Mouse (Mus musculus) hindbrain, postnatal 0 days (tissue): ENCODE data around the gene Ass1. TPM values are rescaled to one million over a fixed set of nuclear protein-coding genes. Genes with fewer than 3 reads are reported as not detected.
"Not testable (repeated sequence)": the region's sequence is repeated elsewhere in the genome, so short reads cannot be mapped to it uniquely, and the experiment has no call there.

Experiments used
- ATAC-seq: fragments of 200-750 bp; cut with Nextera tagmentation; 2 replicates; pipeline ENCODE4 v1.8.0; 2017; ENCODE audit warnings: mild to moderate bottlenecking, moderate TSS enrichment, moderate library complexity
- DNase-seq: peaks from one replicate; pipeline ENCODE4 v3.0.0-alpha.2; 2015; ENCODE audit warnings: low spot score
- H3K27ac ChIP-seq: fragments of 300-500 bp; sonication (generic); 2 replicates; pipeline ENCODE4 v1.5.1; 2014; ENCODE audit warnings: mild to moderate bottlenecking
- H3K27me3 ChIP-seq: fragments of 300-500 bp; sonication (generic); 2 replicates; pipeline ENCODE4 v1.6.1; 2014; ENCODE audit warnings: low read length, mixed read lengths; ENCODE audit not compliant: insufficient read depth
- H3K36me3 ChIP-seq: fragments of 300-500 bp; sonication (generic); 2 replicates; pipeline ENCODE4 v1.6.1; 2014; ENCODE audit warnings: low read length, mixed read lengths; ENCODE audit not compliant: insufficient read depth
- H3K4me1 ChIP-seq: fragments of 300-500 bp; sonication (generic); 2 replicates; pipeline ENCODE4 v1.6.1; 2014; ENCODE audit warnings: antibody characterized with exemption, low read length, mixed read lengths; ENCODE audit not compliant: insufficient read depth
- H3K4me2 ChIP-seq: fragments of 300-500 bp; sonication (generic); 2 replicates; pipeline ENCODE4 v1.6.1; 2014; ENCODE audit warnings: low read depth, mild to moderate bottlenecking, low read length, moderate library complexity, mixed read lengths
- H3K4me3 ChIP-seq: fragments of 300-500 bp; sonication (generic); 2 replicates; pipeline ENCODE4 v1.5.1; 2014; ENCODE audit warnings: low read length
- H3K9ac ChIP-seq: fragments of 300-500 bp; sonication (generic); replicated peaks from 2 replicates; pipeline ENCODE4 v1.6.1; 2014; ENCODE audit warnings: mild to moderate bottlenecking, low read length, moderate library complexity, mixed read lengths
- H3K9me3 ChIP-seq: fragments of 300-500 bp; sonication (generic); 2 replicates; pipeline ENCODE4 v1.6.1; 2016; ENCODE audit warnings: low read length, mixed read lengths
- CTCF ChIP-seq: IDR thresholded peaks from 2 replicates; pipeline ENCODE4 v1.5.1; 2016; ENCODE audit warnings: antibody characterized with exemption, control low read depth, low read depth
- WGBS: fragments of 180-500 bp; shearing (Covaris S2); extraction: QIAGEN DNeasy Blood & Tissue Kit; methylation state at CpG from one replicate; pipeline ENCODE4 v1.1.7; 2014; 5-methylcytosine and 5-hydroxymethylcytosine counted together
- polyA plus RNA-seq: library from polyadenylated mRNA; unstranded; fragments of >200 nt; fragmentation: Nextera tagmentation; extraction: Ambion mirVana; gene quantifications from 2 replicates; pipeline ENCODE4 v1.2.1, GENCODE M21; 2015
- total RNA-seq: library from RNA; depleted of rRNA; stranded (reverse); fragments of >200 nt; gene quantifications from 2 replicates; pipeline ENCODE4 v1.2.3, GENCODE M21; 2014

The Ass1 gene
- total and polyA plus RNA-seq, 2 experiments from 2014 or later = 29.0 to 33.3 TPM

DNA sequence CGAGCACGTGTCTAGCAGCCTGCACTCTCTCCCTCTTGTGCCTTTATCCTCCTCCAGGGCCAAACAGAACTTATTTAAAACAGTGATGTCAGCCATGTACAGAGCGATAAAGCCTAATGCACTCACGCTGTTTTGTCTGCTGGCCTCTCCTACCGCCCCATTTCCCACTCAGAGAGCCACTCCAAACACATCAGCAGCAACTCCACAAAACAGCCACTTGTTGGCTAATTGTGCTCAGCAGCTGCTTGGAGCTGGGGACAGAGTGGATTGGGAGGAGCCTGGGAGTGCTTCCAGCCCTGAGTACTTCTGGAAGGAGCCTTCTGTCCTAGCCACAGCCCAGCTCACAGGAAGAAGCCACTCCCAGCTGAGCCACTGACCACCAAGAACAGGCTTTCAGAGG, 67.0 kb downstream of the Ass1 start:
- peak; percentile 5 for DNase-seq

DNA sequence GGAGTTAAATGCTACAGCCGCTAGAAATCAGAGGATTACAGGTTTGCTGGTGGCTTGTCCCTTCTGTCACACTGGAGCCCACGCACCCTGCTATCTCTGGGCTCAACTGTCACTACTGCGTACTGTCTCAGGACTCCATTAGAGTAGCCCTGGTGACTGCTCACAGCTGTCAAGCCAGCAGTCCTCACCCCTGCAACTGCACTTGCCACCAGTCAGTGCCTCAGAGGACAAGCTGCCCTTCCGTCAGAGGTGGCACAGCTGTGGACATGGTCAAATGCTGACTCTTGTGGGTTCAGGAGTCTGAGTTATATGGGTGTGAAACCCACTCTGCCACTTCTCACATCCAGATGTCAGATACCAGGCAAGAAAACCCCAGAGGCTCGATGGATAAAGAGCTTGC, 68.7 kb downstream of the Ass1 start:
- H3K27me3 ChIP-seq = no peaks in the 10 kb centered on the region
- no peak overlapping the region for H3K4me2 ChIP-seq
- WGBS = 60% methylated on average over 5 of the region's 5 CpGs
- no peak for TF ChIP-seq CTCF
- no peaks in the 10 kb centered on the region for H3K9me3 ChIP-seq
- no peak overlapping the region for H3K27ac ChIP-seq
- DNase-seq (no peak), ATAC-seq (no peak)
- no peak overlapping the region for H3K9ac ChIP-seq
- no peak overlapping the region for H3K4me3 ChIP-seq
- H3K4me1 ChIP-seq = no peaks in the 10 kb centered on the region
- no peaks in the 10 kb centered on the region for H3K36me3 ChIP-seq

More for the DNA sequence above, 67.0 kb downstream of the Ass1 start:
- Histone ChIP-seq H3K4me2 (no peak overlapping the region), H3K4me3 (no peak overlapping the region), H3K4me1 (no peaks in the 10 kb centered on the region), H3K36me3 (no peaks in the 10 kb centered on the region), H3K27me3 (no peaks in the 10 kb centered on the region), H3K27ac (no peak overlapping the region), H3K9me3 (no peaks in the 10 kb centered on the region), H3K9ac (no peak overlapping the region)
- 65% methylated on average over 5 of the region's 5 CpGs for WGBS
- no peak for ATAC-seq
- no peak for TF ChIP-seq CTCF

DNA sequence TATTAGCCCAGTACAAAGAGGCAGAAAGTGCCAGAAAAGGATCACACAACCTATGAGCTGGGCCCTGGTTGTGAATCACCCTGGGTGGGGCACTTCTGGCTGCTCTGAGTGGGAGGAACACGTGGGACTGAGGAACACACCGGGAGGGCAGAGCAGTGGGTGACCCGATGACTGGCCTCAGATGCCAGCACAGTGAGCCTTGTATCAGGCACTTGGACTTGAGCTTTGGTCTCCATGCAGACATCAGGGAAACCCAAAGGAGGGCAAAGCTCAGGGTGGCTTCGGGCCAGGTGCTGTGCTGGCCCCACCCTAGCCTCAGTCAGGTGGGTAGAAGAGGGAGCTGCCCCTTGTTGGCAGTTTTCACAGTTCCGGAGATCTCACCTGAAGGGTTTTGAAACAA, 71.6 kb downstream of the Ass1 start:
- H3K9me3 ChIP-seq = no peaks in the 10 kb centered on the region
- H3K4me1 ChIP-seq = no peaks in the 10 kb centered on the region
- no peak overlapping the region for H3K9ac ChIP-seq
- H3K4me3 ChIP-seq = no peak overlapping the region
- no peak overlapping the region for H3K4me2 ChIP-seq
- no peaks in the 10 kb centered on the region for H3K36me3 ChIP-seq
- H3K27me3 ChIP-seq = no peaks in the 10 kb centered on the region
- 84% methylated on average over 5 of the region's 5 CpGs for WGBS
- no peak for TF ChIP-seq CTCF
- H3K27ac ChIP-seq = no peak overlapping the region
- ATAC-seq (no peak), DNase-seq (no peak)

DNA sequence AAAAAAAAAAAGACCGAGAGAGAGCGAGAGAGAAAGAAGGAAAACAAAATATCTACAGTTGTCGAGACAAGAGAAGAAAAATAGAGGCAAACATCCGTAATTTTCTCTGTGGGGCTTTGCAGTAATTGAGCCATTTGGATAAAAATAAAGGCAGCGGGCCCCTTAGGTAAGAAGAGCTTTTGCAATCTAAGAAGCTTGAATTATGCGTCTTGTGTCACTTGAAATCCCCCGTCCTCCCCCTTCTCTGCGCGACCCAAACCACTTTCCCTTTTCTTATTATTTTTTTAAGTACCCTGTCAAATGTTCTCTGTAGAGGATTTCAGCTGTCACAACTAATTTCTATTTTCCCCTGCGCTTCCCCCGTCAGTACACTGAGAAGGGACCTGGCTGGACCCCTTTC, 77.7 kb downstream of the Ass1 start:
- no peak for TF ChIP-seq CTCF
- H3K9me3 ChIP-seq = no peaks in the 10 kb centered on the region
- H3K27me3 ChIP-seq = no peaks in the 10 kb centered on the region
- ATAC-seq (no peak), DNase-seq (no peak)
- H3K36me3 ChIP-seq = no peaks in the 10 kb centered on the region
- no peak overlapping the region for H3K4me3 ChIP-seq
- no peak overlapping the region for H3K4me2 ChIP-seq
- no peak overlapping the region for H3K27ac ChIP-seq
- 66% methylated on average over 11 of the region's 11 CpGs for WGBS
- no peak overlapping the region for H3K9ac ChIP-seq
- H3K4me1 ChIP-seq = no peaks in the 10 kb centered on the region

DNA sequence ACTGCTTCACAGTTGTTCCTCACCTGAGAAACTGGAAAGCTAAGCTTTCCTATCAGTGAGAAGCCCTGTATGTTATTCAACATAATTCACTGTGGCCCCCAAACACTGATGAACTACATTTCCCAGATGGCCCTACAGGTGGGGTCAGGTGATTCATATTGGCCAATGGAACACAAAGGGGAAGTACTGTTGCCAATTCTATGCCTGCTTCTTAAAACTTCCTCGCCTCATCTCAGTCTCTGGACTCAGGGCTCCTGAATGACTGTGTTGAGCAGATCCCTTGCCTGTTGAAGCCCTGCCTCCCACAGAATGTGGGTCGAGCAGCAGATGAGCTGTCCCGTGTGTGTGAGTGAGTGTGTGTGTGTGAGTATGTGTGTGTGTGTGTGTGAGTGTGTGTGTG, 80.5 kb downstream of the Ass1 start:
- WGBS = 70% methylated on average over 3 of the region's 3 CpGs

DNA sequence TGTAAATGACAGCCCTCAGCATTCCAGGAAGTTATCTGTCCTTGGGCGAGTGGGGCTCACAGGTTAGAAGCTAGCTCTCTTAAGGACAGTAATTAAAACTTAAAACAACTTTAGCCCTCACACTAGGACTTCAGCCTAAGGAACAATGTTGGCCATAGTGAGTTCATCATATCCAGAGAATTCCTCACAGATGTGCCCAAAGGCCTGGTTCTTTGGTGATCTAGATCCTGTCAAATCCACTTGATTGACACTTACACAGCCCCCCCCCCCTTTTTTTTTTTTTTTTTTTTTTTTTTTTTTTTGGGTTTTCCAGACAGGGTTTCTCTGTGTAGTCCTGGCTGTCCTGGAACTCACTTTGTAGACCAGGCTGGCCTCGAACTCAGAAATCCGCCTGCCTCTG, 81.3 kb downstream of the Ass1 start:
- H3K4me2 ChIP-seq, H3K27me3 ChIP-seq, H3K9ac ChIP-seq, ATAC-seq, H3K4me1 ChIP-seq, H3K4me3 ChIP-seq, H3K27ac ChIP-seq, H3K9me3 ChIP-seq, DNase-seq, H3K36me3 ChIP-seq: not testable (repeated sequence)
- 89% methylated on average over 1 of the region's 3 CpGs for WGBS

More for the DNA sequence above, 80.5 kb downstream of the Ass1 start:
- Histone ChIP-seq H3K4me2 (no peak overlapping the region), H3K4me3 (no peak overlapping the region), H3K9me3 (no peaks in the 10 kb centered on the region), H3K4me1 (no peaks in the 10 kb centered on the region), H3K27me3 (no peaks in the 10 kb centered on the region), H3K27ac (no peak overlapping the region), H3K9ac (no peak overlapping the region), H3K36me3 (no peaks in the 10 kb centered on the region)
- no peak for TF ChIP-seq CTCF
- DNase-seq (peak; percentile 16), ATAC-seq (no peak)

DNA sequence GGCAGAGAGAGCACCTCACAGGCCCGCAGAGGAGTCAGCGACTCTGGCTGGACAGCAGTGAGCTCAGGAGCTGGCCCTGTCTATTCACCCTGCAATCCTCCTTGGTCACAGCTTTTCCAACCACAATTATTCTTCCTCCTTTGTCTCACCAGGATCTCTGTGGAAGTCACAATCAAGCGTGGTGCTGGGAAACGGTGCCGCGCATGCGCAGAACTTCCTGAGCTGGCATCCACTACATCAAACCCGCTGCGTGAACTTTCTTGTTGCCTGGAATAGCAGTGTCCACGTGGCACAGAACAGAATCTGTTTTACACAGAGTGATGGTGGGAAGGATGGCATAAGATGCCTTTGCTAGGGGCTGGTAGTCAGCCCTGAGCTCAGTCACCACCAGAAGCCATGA, 82.0 kb downstream of the Ass1 start:
- Histone ChIP-seq H3K4me3 (no peak overlapping the region), H3K4me1 (no peaks in the 10 kb centered on the region), H3K27me3 (no peaks in the 10 kb centered on the region), H3K27ac (no peak overlapping the region), H3K9me3 (no peaks in the 10 kb centered on the region), H3K4me2 (no peak overlapping the region), H3K9ac (no peak overlapping the region), H3K36me3 (no peaks in the 10 kb centered on the region)
- no peak for TF ChIP-seq CTCF
- DNase-seq = no peak
- no peak for ATAC-seq
- 89% methylated on average over 10 of the region's 10 CpGs for WGBS
